Mouse (Mus musculus) erythroblast, adult 5-6 weeks (primary cell): Measurements from ENCODE around the gene Ptpre. TPM values are rescaled to one million over a fixed set of nuclear protein-coding genes. Genes with fewer than 3 reads are reported as not detected.
A peak's percentile ranks its signal among the peaks of the same experiment; 100 is the strongest.
"Not testable (repeated sequence)": the region's sequence is repeated elsewhere in the genome, so short reads cannot be mapped to it uniquely, and the experiment has no call there.

Experiments
- ATAC-seq: replicated peaks from 2 replicates; pipeline ENCODE4 v1.8.0; 2016; ENCODE audit warnings: moderate number of reproducible peaks, mild to moderate bottlenecking, moderate TSS enrichment, inconsistent platforms; ENCODE audit not compliant: poor library complexity, low FRiP score, severe bottlenecking
- total RNA-seq, 2 experiments: library from RNA; stranded (forward) in 1 of 2; stranded (reverse) in 1 of 2; fragments of 150-400 nt in 1 of 2; fragments of 200-764, 138-1000 nt in 1 of 2; gene quantifications; 2 replicates each; pipeline versions ENCODE4 v1.2.3 to v1.2.4; 2015 to 2017; ENCODE audit warnings: low replicate concordance in 2 of 2

The Ptpre gene
- total RNA-seq, 2 experiments from 2014 or later, result 11.9 to 19.7 TPM

GRCm38 (mm10) chr7:135598303-135598855, 61.1 kb downstream of the Ptpre start:
- no peak for ATAC-seq

GRCm38 (mm10) chr7:135600076-135600475, 62.8 kb downstream of the Ptpre start:
- ATAC-seq, result no peak

GRCm38 (mm10) chr7:135601607-135602006, 64.3 kb downstream of the Ptpre start:
- ATAC-seq, result peak; percentile 73

- no peak for ATAC-seq
These were observed 65.0 kb downstream of the Ptpre start for GRCm38 (mm10) chr7:135602265-135602664.

GRCm38 (mm10) chr7:135602881-135603523, 65.7 kb downstream of the Ptpre start:
- ATAC-seq, result no peak

DNA sequence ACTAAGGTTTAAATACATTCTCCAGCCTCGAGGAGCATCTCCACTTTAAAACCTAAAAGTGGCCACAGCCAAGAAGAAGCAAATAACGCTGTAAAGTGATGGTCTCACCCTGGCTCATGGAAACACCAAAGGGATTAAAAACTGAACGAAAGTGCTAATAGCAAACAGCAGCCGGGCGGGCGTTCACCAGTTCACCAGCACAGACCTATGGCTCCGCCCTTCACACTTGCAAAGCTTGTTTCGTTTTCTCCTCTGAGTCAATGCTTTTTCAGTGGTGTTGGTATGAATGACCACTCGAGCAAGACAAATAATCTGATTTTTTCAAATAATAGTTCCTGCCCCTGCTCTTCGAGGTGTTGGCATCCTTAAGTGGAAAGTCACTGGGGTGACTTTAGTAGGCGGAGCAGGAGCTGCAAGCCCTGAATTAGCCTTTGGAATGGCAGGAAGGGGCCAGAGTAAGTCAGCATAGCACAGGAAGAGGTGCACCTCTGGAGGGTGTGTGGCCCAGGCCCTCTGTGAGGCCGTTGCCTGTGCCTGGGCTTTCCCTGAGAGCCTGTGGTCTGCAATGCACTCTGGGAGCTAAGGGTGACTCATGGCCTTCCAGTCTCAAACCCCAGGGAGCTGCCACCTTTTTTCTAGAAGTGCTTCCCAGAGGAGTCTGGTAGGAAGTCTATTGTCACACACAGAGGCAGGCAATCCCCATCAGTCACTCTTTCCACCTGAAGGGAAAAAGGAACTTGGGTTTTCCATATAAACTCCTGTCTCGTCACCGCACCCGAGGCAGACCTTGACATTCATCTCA, 67.9 kb downstream of the Ptpre start:
- ATAC-seq, result peak; percentile 80

DNA sequence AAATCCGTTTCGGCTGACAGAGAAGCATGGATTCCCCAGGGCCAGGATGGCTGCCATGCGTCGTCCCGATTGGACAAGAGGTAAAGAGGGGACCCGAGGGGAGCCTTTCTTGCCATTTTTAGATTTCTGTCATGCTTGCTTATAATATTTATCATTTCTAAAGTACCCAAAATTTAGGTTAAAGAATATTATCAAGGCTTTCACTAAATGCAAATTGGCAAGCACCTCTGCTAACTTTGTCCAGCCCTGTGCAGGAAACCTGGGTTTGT, 68.5 kb downstream of the Ptpre start:
- no peak for ATAC-seq

- ATAC-seq, result no peak
These were observed 70.9 kb downstream of the Ptpre start for GRCm38 (mm10) chr7:135608208-135608607.

DNA sequence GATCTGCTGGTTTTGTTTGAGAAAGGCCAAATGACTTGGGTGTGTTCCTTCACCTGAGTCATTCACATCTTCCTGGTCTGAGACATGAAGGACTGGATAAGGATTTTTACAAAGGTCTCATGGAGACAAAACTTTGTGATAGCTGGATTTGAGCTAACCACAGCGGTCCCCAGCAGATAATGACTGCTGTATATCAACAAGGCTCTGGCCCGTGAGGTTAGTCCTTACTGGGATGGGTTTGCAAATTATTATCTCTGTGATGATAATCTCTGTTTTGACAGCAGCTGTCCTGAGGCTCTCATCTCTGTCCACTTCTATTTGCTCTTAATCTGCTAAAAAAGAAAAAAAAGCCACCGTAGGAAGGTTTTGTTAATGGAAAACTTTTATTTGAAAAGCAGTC, 71.7 kb downstream of the Ptpre start:
- ATAC-seq, result no peak

GRCm38 (mm10) chr7:135609655-135610054, 72.4 kb downstream of the Ptpre start:
- no peak for ATAC-seq

GRCm38 (mm10) chr7:135612276-135612675, 75.0 kb downstream of the Ptpre start:
- no peak for ATAC-seq

DNA sequence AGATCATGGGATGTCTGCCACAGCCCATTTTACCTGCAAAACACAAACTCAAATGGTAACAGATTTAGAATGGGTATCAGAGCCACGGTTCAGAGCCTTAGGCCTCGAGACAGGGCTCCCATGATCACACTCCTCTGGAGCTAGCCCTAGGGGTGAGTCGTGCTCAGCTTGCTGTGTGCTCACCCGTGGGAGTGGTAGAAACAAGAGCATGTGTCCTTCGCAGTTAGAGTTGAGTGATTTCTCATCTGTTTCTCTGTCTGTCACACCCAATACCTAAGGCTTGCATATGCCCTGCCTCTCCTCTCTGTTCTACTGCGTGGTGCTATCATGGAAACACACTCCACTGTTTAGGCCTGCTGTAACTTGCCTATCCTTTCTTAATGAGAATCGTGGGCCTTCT, 75.5 kb downstream of the Ptpre start:
- ATAC-seq, result no peak

GRCm38 (mm10) chr7:135613380-135613779, 76.1 kb downstream of the Ptpre start:
- ATAC-seq, result no peak

DNA sequence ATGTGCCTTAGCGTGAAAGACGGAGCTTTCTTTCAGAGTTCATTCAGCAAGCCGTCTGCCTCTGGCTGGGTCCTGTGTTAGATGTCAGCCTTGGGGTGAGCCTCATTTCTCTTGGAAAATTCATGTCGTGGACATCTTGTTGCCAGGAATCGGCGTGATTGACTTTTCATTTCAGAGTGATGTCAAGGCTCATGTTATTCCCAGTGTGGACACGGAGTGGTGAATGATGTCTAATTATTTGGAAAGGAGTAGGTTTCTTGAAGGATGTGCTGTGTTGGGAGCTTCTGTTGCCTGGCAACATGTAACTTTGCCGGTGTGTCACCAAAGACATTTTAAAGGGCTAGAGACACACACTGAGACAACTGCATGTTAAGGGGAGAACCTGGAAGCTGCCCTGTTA, 77.6 kb downstream of the Ptpre start:
- ATAC-seq, result no peak

DNA sequence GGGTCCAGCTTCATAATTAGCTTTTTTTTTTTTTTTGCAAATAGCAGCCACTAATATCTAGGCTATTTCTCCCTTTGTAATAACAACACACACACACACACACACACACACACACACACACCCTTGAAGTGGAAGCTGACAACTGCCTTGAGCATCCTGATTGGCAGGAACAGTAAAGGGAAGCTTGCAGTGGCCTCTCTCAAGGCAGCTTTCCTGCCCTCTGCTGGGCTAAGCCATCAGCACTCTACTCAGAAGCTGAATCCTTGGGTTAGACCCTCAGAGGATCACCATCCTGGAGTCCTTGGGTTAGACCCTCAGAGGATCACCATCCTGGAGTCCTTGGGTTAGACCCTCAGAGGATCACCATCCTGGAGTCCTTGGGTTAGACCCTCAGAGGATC, 79.2 kb downstream of the Ptpre start:
- not testable (repeated sequence) for ATAC-seq

DNA sequence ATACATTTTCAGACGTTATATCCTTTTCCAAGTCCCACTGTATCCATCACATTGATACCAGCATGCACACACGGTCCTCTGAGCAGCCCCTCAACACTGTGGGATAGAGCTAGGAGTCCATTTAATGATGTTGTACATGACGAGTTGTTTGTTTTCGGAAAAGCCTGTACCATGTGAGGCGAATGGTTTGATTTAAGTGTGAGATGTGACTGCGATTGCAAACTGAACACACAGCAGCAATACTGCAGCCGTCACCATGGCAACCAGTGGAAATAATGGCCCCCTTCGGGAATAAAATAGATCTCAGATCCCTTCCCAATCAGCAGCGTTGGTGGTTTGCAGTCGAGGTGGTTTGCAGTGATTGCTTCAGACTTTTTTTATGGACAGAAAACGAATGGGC, 80.5 kb downstream of the Ptpre start:
- ATAC-seq, result no peak

DNA sequence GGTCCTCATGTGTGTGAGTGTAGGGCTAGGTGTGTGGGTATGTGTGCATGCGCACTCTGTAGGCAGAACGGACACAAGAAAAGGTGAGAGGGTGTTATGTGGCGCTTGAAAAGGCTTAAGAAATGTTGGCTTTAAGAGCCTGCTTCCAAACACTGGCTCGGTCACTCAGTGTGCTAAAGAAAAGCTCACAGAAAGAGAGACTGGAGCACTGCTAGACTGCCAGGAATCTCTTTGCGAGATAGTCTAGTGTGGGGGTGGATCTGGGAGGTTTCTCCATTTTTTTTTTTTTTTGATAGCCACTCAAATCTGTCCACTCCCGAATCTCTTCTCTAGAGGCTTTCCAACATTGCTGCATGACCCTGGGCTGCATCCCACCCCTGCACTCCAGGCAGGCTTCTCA, 84.4 kb downstream of the Ptpre start:
- no peak for ATAC-seq

DNA sequence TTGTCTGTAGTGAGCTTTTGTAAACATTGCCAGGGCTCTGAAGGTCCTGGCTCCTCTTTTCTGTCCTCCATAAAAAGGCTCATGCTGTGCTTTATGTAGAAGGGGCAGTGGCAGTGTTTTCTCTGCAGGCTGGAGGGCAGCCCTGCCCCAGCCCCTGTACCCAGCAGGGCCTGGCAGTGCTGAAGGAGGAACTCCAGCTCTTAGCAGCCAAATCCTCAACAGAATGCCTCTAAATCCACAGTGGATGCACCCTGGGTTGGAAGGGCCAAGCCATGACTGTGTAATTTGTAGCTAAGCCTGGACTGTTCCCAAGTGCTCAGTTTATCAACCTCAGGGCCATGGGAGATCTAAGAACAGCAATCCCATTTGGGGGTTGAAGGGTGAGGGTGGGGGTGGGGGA, 85.0 kb downstream of the Ptpre start:
- no peak for ATAC-seq

GRCm38 (mm10) chr7:135624854-135625253, 87.6 kb downstream of the Ptpre start:
- no peak for ATAC-seq

GRCm38 (mm10) chr7:135628363-135628762, 91.1 kb downstream of the Ptpre start:
- ATAC-seq, result no peak

DNA sequence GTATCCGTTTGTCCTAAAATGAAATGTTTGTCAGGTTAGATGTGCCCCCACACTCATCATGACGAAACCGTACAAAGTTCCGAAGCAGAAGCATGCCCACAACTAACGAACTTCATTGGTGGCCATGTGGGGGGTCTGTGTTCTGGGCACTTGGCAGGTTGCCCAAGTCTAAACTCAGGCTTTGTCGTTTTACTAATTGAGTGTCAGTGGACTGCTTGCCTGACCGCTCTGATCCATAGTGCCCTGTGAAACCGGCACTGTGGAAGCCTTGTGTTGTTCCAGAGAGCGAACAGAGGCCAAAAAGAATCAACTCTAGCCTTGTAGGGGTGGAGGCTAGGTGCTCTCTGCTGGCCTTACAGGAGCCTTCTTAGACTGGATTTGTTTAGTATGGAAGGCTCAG, 91.7 kb downstream of the Ptpre start:
- ATAC-seq, result no peak
